ENCODE assay signal across 16 mouse cellular contexts in genomic region chr3:85308706-85309105, GRCm38 (mm10).
DNase-seq lines count a peak whose midpoint lies in the region; ATAC-seq and TF ChIP-seq lines count a peak whose summit lies in the region.
"Had no signal": no experiment of that assay in that cellular context is flagged by ENCODE, and none has a peak within 500 bp of the region (broad histone marks: within the 10 kb centered on the region; RNA-seq: fewer than 3 reads in every experiment).

No protein-coding gene starts in this region.

- no peak overlapping the region for H3K9ac ChIP-seq in hindbrain, embryonic 15.5 days
- H3K9ac ChIP-seq in hindbrain, embryonic 11.5 days (ENCODE audit: low read depth, low read length), result no peak overlapping the region
- H3K9ac ChIP-seq: heart, embryonic 13.5 days; intestine, embryonic 15.5 days; liver, embryonic 13.5 days; lung, embryonic 15.5 days had no signal

- no peaks in the 10 kb centered on the region for H3K36me3 ChIP-seq in hindbrain, embryonic 15.5 days
- H3K36me3 ChIP-seq in hindbrain, embryonic 11.5 days (ENCODE audit: control insufficient read depth, insufficient read depth, low read length), result no peaks in the 10 kb centered on the region
- H3K36me3 ChIP-seq: heart, embryonic 13.5 days; intestine, embryonic 15.5 days; liver, embryonic 13.5 days; lung, embryonic 15.5 days had no signal

- no peak overlapping the region for H3K27ac ChIP-seq in cerebellum, adult 2 months (ENCODE audit: insufficient read depth, low read length)
- no peak overlapping the region for H3K27ac ChIP-seq in hindbrain, embryonic 15.5 days (replicated peaks)
- no peak overlapping the region for H3K27ac ChIP-seq in hindbrain, embryonic 11.5 days (ENCODE audit: low read depth, low read length)
- H3K27ac ChIP-seq: heart, embryonic 13.5 days; intestine, embryonic 15.5 days; liver, embryonic 13.5 days; lung, embryonic 15.5 days had no signal

- peak; percentile 59 to 61 for DNase-seq in cerebellum, postnatal 10 days
- no peak for DNase-seq in cerebellum, adult 2 months
- DNase-seq in hindbrain, embryonic 11.5 days (ENCODE audit: low spot score), result no peak
- peak; percentile 41 to 42 for DNase-seq in left cerebral cortex, postnatal 36 days (ENCODE audit: low spot score in 2 of 2)
- no peak for DNase-seq in left cerebral cortex, adult 11 months (ENCODE audit: low spot score)
- DNase-seq in brain, adult 2 months (ENCODE audit: low read depth, low spot score), result peak; percentile 71
- no peak for DNase-seq in ovary, postnatal 14 days (ENCODE audit: low spot score)
- DNase-seq: heart, postnatal 4 days; kidney, postnatal 4 days; liver, embryonic 13.5 days; midbrain, embryonic 14.5 days; thymus, adult 18-20 months had no signal

- H3K4me2 ChIP-seq in hindbrain, embryonic 15.5 days, result no peak overlapping the region
- H3K4me2 ChIP-seq in hindbrain, embryonic 11.5 days (replicated peaks; ENCODE audit: low read depth, low read length), result no peak overlapping the region
- H3K4me2 ChIP-seq: heart, embryonic 13.5 days; intestine, embryonic 15.5 days; liver, embryonic 13.5 days; lung, embryonic 15.5 days had no signal

- WGBS in cerebellum, adult 2 months, result 22% methylated on average over 4 of the region's 4 CpGs
- 49% methylated on average over 4 of the region's 4 CpGs for WGBS in hindbrain, embryonic 15.5 days
- 63% methylated on average over 4 of the region's 4 CpGs for WGBS in hindbrain, embryonic 11.5 days

- H3K4me1 ChIP-seq in cerebellum, adult 2 months (ENCODE audit: control insufficient read depth, insufficient read depth, low read length), result peaks cover 7% of the 10 kb centered on the region; the same call in 1 of the 2 replicates
- peaks cover 13% of the 10 kb centered on the region for H3K4me1 ChIP-seq in hindbrain, embryonic 15.5 days (replicated peaks)
- no peaks in the 10 kb centered on the region for H3K4me1 ChIP-seq in hindbrain, embryonic 11.5 days (replicated peaks; ENCODE audit: control insufficient read depth, insufficient read depth, low read length)
- H3K4me1 ChIP-seq: intestine, embryonic 15.5 days; liver, embryonic 13.5 days; lung, embryonic 15.5 days had no signal

- ATAC-seq in hindbrain, embryonic 15.5 days (ENCODE audit: low FRiP score, low read depth), result 0 out of 2 replicates have a peak, but pooled peaks have one; percentile 56
- ATAC-seq in hindbrain, embryonic 11.5 days (ENCODE audit: low FRiP score), result no peak
- ATAC-seq: intestine, embryonic 15.5 days had no signal

- TF ChIP-seq CTCF in cerebellum, adult 2 months (IDR thresholded peaks at IDR 0.05; ENCODE audit: borderline replicate concordance, insufficient read depth, low read depth, low read length), result no peak

- no peak for TF ChIP-seq POLR2A in cerebellum, adult 2 months (IDR thresholded peaks at IDR 0.05; ENCODE audit: borderline replicate concordance, insufficient read depth, low read length)

- H3K27me3 ChIP-seq in cerebellum, adult 2 months (ENCODE audit: control insufficient read depth, insufficient read depth, low read length), result no peaks in the 10 kb centered on the region
- H3K27me3 ChIP-seq in hindbrain, embryonic 15.5 days, result no peaks in the 10 kb centered on the region
- H3K27me3 ChIP-seq in hindbrain, embryonic 11.5 days (ENCODE audit: control insufficient read depth, insufficient read depth, low read length), result no peaks in the 10 kb centered on the region
- H3K27me3 ChIP-seq: heart, embryonic 13.5 days; intestine, embryonic 15.5 days; liver, embryonic 13.5 days; lung, embryonic 15.5 days had no signal

- no peaks in the 10 kb centered on the region for H3K9me3 ChIP-seq in hindbrain, embryonic 15.5 days
- H3K9me3 ChIP-seq in hindbrain, embryonic 11.5 days (ENCODE audit: control insufficient read depth, low read length), result no peaks in the 10 kb centered on the region
- H3K9me3 ChIP-seq: heart, embryonic 13.5 days; intestine, embryonic 15.5 days; liver, embryonic 13.5 days; lung, embryonic 15.5 days had no signal

- intact Hi-C loops in left cerebral cortex, postnatal 36 days (cut with DNase I), result loop anchor here (2.0 kb wide), 1 partner anchor 44 kb away; no protein-coding TSS in a partner anchor

- no peak overlapping the region for H3K4me3 ChIP-seq in cerebellum, adult 2 months (replicated peaks; ENCODE audit: insufficient read depth, low read depth, low read length)
- no peak overlapping the region for H3K4me3 ChIP-seq in hindbrain, embryonic 15.5 days
- no peak overlapping the region for H3K4me3 ChIP-seq in hindbrain, embryonic 11.5 days (ENCODE audit: low read depth, low read length)
- H3K4me3 ChIP-seq: heart, embryonic 13.5 days; intestine, embryonic 15.5 days; liver, embryonic 13.5 days; lung, embryonic 15.5 days had no signal

Comparison
In these comparisons a context has a peak if more than half of its experiments do, and no peak if none do; other contexts are left out.
1. DNase-seq: peak in cerebellum, postnatal 10 days (2 of 2), left cerebral cortex, postnatal 36 days (2 of 2) and brain, adult 2 months (single experiment); none in cerebellum, adult 2 months (0 of 2), hindbrain, embryonic 11.5 days (single experiment), left cerebral cortex, adult 11 months (single experiment) and ovary, postnatal 14 days (single experiment).